Mouse (Mus musculus): ENCODE measurements around the gene Inka2. TPM values are rescaled to one million over a fixed set of nuclear protein-coding genes. Genes with fewer than 3 reads are reported as not detected.

Gene Inka2
- total and polyA plus RNA-seq, 3 experiments: 0.39 to 0.61 TPM; not detected in 1

DNA sequence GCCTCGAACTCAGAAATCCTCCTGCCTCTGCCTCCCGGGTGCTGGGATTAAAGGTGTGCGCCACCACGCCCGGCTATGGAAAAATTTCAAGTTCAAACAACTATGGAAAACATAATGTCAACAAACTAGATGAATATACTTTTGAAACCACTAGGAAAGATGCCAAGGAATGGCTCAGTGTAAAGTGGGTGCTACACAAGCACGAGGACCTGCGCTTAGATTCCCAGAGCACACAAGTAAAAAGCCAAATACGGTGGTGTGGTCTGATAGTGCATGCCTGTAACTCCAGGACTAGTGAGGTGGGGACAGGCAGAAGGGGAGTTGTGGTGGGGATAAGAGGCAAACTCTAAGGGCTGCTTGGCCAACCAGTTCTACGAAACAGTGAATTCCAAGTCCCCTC is 50.7 kb downstream of the Inka2 start:
- peaks cover 0 to 27% of the 10 kb centered on the region in 2 experiments; a peak in 2 of 4 replicates for H3K36me3 ChIP-seq (ENCODE audit: control insufficient read depth in 1 of 2, insufficient read depth in 2 of 2, low read length in 2 of 2)
- H3K4me3 ChIP-seq (ENCODE audit: control insufficient read depth in 1 of 2, insufficient read depth in 1 of 2, low read depth in 2 of 2, low read length in 2 of 2): no peak overlapping the region
- H3K9ac ChIP-seq (ENCODE audit: control insufficient read depth, low read depth, low read length, poor library complexity, severe bottlenecking): no peak overlapping the region
- H3K4me1 ChIP-seq (ENCODE audit: control insufficient read depth in 1 of 2, insufficient read depth in 2 of 2, low read length in 2 of 2): peaks cover 6 to 36% of the 10 kb centered on the region in 2 experiments
- DNase-seq (ENCODE audit: low read depth, low spot score): no peak
- H3K9me3 ChIP-seq (replicated peaks; ENCODE audit: insufficient read depth, low read length): no peaks in the 10 kb centered on the region
- TF ChIP-seq POLR2AphosphoS5 (IDR thresholded peaks at IDR 0.05; ENCODE audit: borderline replicate concordance, low read depth, low read length) (no peak), MYC (IDR thresholded peaks at IDR 0.05; ENCODE audit: low read depth, low read length) (no peak)
- no peak overlapping the region for H3K27ac ChIP-seq (ENCODE audit: control insufficient read depth, low read depth, low read length)
- peaks cover 22% of the 10 kb centered on the region for H3K79me2 ChIP-seq (ENCODE audit: control insufficient read depth, insufficient read depth, low read length, poor library complexity)
- no peaks in the 10 kb centered on the region for H3K27me3 ChIP-seq (ENCODE audit: control insufficient read depth in 1 of 2, insufficient read depth in 2 of 2, low read length in 2 of 2)

GRCm38 (mm10) chr3:105756505-105756904 is 52.1 kb downstream of the Inka2 start:
- no peaks in the 10 kb centered on the region for H3K9me3 ChIP-seq (replicated peaks; ENCODE audit: insufficient read depth, low read length)
- no peak for DNase-seq (ENCODE audit: low read depth, low spot score)
- no peak for TF ChIP-seq MAX (IDR thresholded peaks at IDR 0.05; ENCODE audit: low read length)
- TF ChIP-seq POLR2AphosphoS5 (IDR thresholded peaks at IDR 0.05; ENCODE audit: borderline replicate concordance, low read depth, low read length): no peak
- no peak for TF ChIP-seq ELF1 (IDR thresholded peaks at IDR 0.05; ENCODE audit: low read depth, low read length)
- TF ChIP-seq TCF12 (IDR thresholded peaks at IDR 0.05; ENCODE audit: low read depth, low read length): no peak
- TF ChIP-seq CTCF (IDR thresholded peaks at IDR 0.05 in 2 of 3, conservative IDR thresholded peaks at IDR 0.05 in 1 of 3; ENCODE audit: control insufficient read depth in 1 of 3, insufficient read depth in 1 of 3, low read depth in 2 of 3, low read length in 3 of 3, poor library complexity in 1 of 3, severe bottlenecking in 1 of 3): no peak
- no peak for TF ChIP-seq TBP (IDR thresholded peaks at IDR 0.05; ENCODE audit: low read depth, low read length)
- no peak for TF ChIP-seq GABPA (IDR thresholded peaks at IDR 0.05; ENCODE audit: low read depth, low read length)
- TF ChIP-seq ZNF384 (IDR thresholded peaks at IDR 0.05; ENCODE audit: low read depth, low read length): no peak
- no peak for TF ChIP-seq TAL1 (IDR thresholded peaks at IDR 0.05; ENCODE audit: low read length)
- TF ChIP-seq MXI1 (IDR thresholded peaks at IDR 0.05; ENCODE audit: low read depth, low read length): no peak
- no peak for TF ChIP-seq BHLHE40 (IDR thresholded peaks at IDR 0.05; ENCODE audit: borderline replicate concordance, low read depth, low read length)
- no peak for TF ChIP-seq NELFE (IDR thresholded peaks at IDR 0.05; ENCODE audit: low read depth, low read length)
- no peak for TF ChIP-seq MAFK (IDR thresholded peaks at IDR 0.05; ENCODE audit: borderline replicate concordance, low read depth, low read length)
- no peak overlapping the region for H3K9ac ChIP-seq (ENCODE audit: control insufficient read depth, low read depth, low read length, poor library complexity, severe bottlenecking)
- H3K27me3 ChIP-seq (ENCODE audit: control insufficient read depth in 1 of 2, insufficient read depth in 2 of 2, low read length in 2 of 2): no peaks in the 10 kb centered on the region
- peaks cover 30% of the 10 kb centered on the region for H3K79me2 ChIP-seq (ENCODE audit: control insufficient read depth, insufficient read depth, low read length, poor library complexity)
- no peak overlapping the region for H3K4me3 ChIP-seq (ENCODE audit: control insufficient read depth in 1 of 2, insufficient read depth in 1 of 2, low read depth in 2 of 2, low read length in 2 of 2)
- peaks cover 0 to 30% of the 10 kb centered on the region in 2 experiments; a peak in 2 of 4 replicates for H3K36me3 ChIP-seq (ENCODE audit: control insufficient read depth in 1 of 2, insufficient read depth in 2 of 2, low read length in 2 of 2)
- H3K27ac ChIP-seq (ENCODE audit: control insufficient read depth, low read depth, low read length): no peak overlapping the region
- H3K4me1 ChIP-seq (ENCODE audit: control insufficient read depth in 1 of 2, insufficient read depth in 2 of 2, low read length in 2 of 2): peaks cover 13 to 40% of the 10 kb centered on the region in 2 experiments

Measured in MEL (cell line).